Mouse (Mus musculus) forebrain, embryonic 14.5 days (tissue): ENCODE measurements around the gene Mex3d. TPM values are rescaled to one million over a fixed set of nuclear protein-coding genes. Genes with fewer than 3 reads are reported as not detected.

ENCODE experiments used
- ATAC-seq: fragments of 200-750 bp; cut with Nextera tagmentation; 2 replicates; pipeline ENCODE4 v1.8.0; 2017; ENCODE audit warnings: mild to moderate bottlenecking, moderate library complexity
- DNase-seq: peaks from one replicate; pipeline ENCODE4 v3.0.0-alpha.2; 2015; ENCODE audit warnings: low spot score
- H3K27ac ChIP-seq: fragments of 300-500 bp; sonication (generic); 2 replicates; pipeline ENCODE4 v1.5.1; 2014; ENCODE audit warnings: low read depth, mild to moderate bottlenecking, control low read depth, low read length, moderate library complexity
- H3K27me3 ChIP-seq: fragments of 300-500 bp; sonication (generic); replicated peaks from 2 replicates; pipeline ENCODE4 v1.6.1; 2014; ENCODE audit warnings: low read length, control low read depth, mixed read lengths; ENCODE audit not compliant: control insufficient read depth, insufficient read depth
- H3K36me3 ChIP-seq: fragments of 300-500 bp; sonication (generic); 2 replicates; pipeline ENCODE4 v1.6.1; 2014; ENCODE audit warnings: low read length, control low read depth; ENCODE audit not compliant: control insufficient read depth, insufficient read depth
- H3K4me1 ChIP-seq: fragments of 300-500 bp; sonication (generic); 2 replicates; pipeline ENCODE4 v1.6.1; 2014; ENCODE audit warnings: antibody characterized with exemption, low read length, control low read depth; ENCODE audit not compliant: control insufficient read depth, insufficient read depth
- H3K4me2 ChIP-seq: fragments of 300-500 bp; sonication (generic); 2 replicates; pipeline ENCODE4 v1.6.1; 2014; ENCODE audit warnings: mild to moderate bottlenecking, control low read depth, low read length
- H3K4me3 ChIP-seq: fragments of 300-500 bp; sonication (generic); 2 replicates; pipeline ENCODE4 v1.5.1; 2014; ENCODE audit warnings: low read depth, low read length, control low read depth
- H3K9ac ChIP-seq: fragments of 300-500 bp; sonication (generic); 2 replicates; pipeline ENCODE4 v1.6.1; 2014; ENCODE audit warnings: mild to moderate bottlenecking, low read length, control low read depth, moderate library complexity
- H3K9me3 ChIP-seq: fragments of 300-500 bp; sonication (generic); replicated peaks from 2 replicates; pipeline ENCODE4 v1.6.1; 2016; ENCODE audit warnings: low read length, control low read depth, mixed read lengths; ENCODE audit not compliant: control insufficient read depth
- WGBS: fragments of 180-500 bp; shearing (Covaris S2); extraction: QIAGEN DNeasy Blood & Tissue Kit; methylation state at CpG from one replicate; pipeline ENCODE4 v1.1.7; 2014; 5-methylcytosine and 5-hydroxymethylcytosine counted together
- microRNA-seq: library from miRNA; unstranded; fragments of <30 nt; microRNA quantifications from one replicate; pipeline ENCODE4, GENCODE M21; 2016
- polyA plus RNA-seq: library from polyadenylated mRNA; unstranded; fragments of >200 nt; fragmentation: Nextera tagmentation; extraction: Ambion mirVana; gene quantifications from 2 replicates; pipeline ENCODE4 v1.2.1, GENCODE M21; 2014

The Mex3d gene
- polyA plus RNA-seq, 1 experiment from 2014 or later, result 17.8 TPM

- Histone ChIP-seq H3K27me3 (peaks cover 59% of the 10 kb centered on the region), H3K9ac (no peak overlapping the region), H3K27ac (no peak overlapping the region), H3K36me3 (no peaks in the 10 kb centered on the region), H3K4me2 (no peak overlapping the region), H3K4me3 (no peak overlapping the region), H3K9me3 (no peaks in the 10 kb centered on the region), H3K4me1 (peaks cover 3% of the 10 kb centered on the region; the same call in 1 of the 2 replicates)
- ATAC-seq (no peak), DNase-seq (no peak)
- WGBS, result 14% methylated on average over 21 of the region's 21 CpGs
These were observed 46.4 kb downstream of the Mex3d start for GRCm38 (mm10) chr10:80341026-80341425.

- 0 out of 2 replicates have a peak, but pooled peaks have one; percentile 36 for ATAC-seq
- no peak overlapping the region for H3K4me2 ChIP-seq
- WGBS, result 22% methylated on average over 19 of the region's 19 CpGs
These were observed 47.3 kb downstream of the Mex3d start for GRCm38 (mm10) chr10:80339941-80340750.

GRCm38 (mm10) chr10:80336263-80336662 lies 51.2 kb downstream of the Mex3d start:
- DNase-seq, result no peak
- H3K4me3 ChIP-seq, result no peak overlapping the region
- H3K27ac ChIP-seq, result no peak overlapping the region
- H3K9me3 ChIP-seq, result no peaks in the 10 kb centered on the region
- H3K4me2 ChIP-seq, result no peak overlapping the region
- WGBS, result 91% methylated on average over 12 of the region's 12 CpGs
- H3K4me1 ChIP-seq, result no peaks in the 10 kb centered on the region
- H3K36me3 ChIP-seq, result no peaks in the 10 kb centered on the region
- H3K27me3 ChIP-seq, result peaks cover 14% of the 10 kb centered on the region
- no peak overlapping the region for H3K9ac ChIP-seq
- ATAC-seq, result no peak

More at GRCm38 (mm10) chr10:80339941-80340750, 47.3 kb downstream of the Mex3d start:
- Histone ChIP-seq H3K4me1 (peaks cover 3% of the 10 kb centered on the region; the same call in 1 of the 2 replicates), H3K9me3 (no peaks in the 10 kb centered on the region), H3K27me3 (peaks cover 51% of the 10 kb centered on the region), H3K36me3 (no peaks in the 10 kb centered on the region), H3K9ac (no peak overlapping the region), H3K4me3 (no peak overlapping the region), H3K27ac (no peak overlapping the region)
- peak; percentile 86 for DNase-seq

GRCm38 (mm10) chr10:80332525-80332989 lies 54.9 kb downstream of the Mex3d start:
- H3K27ac ChIP-seq, result no peak overlapping the region
- no peak overlapping the region for H3K9ac ChIP-seq
- no peak overlapping the region for H3K4me2 ChIP-seq
- H3K36me3 ChIP-seq, result no peaks in the 10 kb centered on the region
- DNase-seq (no peak), ATAC-seq (no peak)
- H3K4me1 ChIP-seq, result peaks cover 11% of the 10 kb centered on the region
- peaks cover 7% of the 10 kb centered on the region; the same call in 1 of the 2 replicates for H3K27me3 ChIP-seq
- no peaks in the 10 kb centered on the region for H3K9me3 ChIP-seq
- WGBS, result 81% methylated on average over 5 of the region's 5 CpGs
- H3K4me3 ChIP-seq, result no peak overlapping the region

- H3K4me3 ChIP-seq, result no peak overlapping the region
- H3K4me1 ChIP-seq, result peaks cover 11% of the 10 kb centered on the region
- ATAC-seq, result no peak
- H3K9me3 ChIP-seq, result no peaks in the 10 kb centered on the region
- no peak overlapping the region for H3K27ac ChIP-seq
- WGBS, result 83% methylated on average over 10 of the region's 10 CpGs
- H3K27me3 ChIP-seq, result peaks cover 7% of the 10 kb centered on the region; the same call in 1 of the 2 replicates
- H3K36me3 ChIP-seq, result no peaks in the 10 kb centered on the region
- DNase-seq, result no peak
- no peak overlapping the region for H3K9ac ChIP-seq
- H3K4me2 ChIP-seq, result no peak overlapping the region
These were observed 55.6 kb downstream of the Mex3d start for GRCm38 (mm10) chr10:80331636-80332524.

GRCm38 (mm10) chr10:80330888-80331287 lies 56.6 kb downstream of the Mex3d start:
- peaks cover 11% of the 10 kb centered on the region for H3K4me1 ChIP-seq
- no peak for ATAC-seq
- peaks cover 7% of the 10 kb centered on the region; the same call in 1 of the 2 replicates for H3K27me3 ChIP-seq
- no peak for DNase-seq
- no peak overlapping the region for H3K4me2 ChIP-seq
- 0 out of 2 replicates have a peak overlapping the region, but pooled peaks have one; percentile 46 for H3K9ac ChIP-seq
- H3K4me3 ChIP-seq, result no peak overlapping the region
- no peaks in the 10 kb centered on the region for H3K36me3 ChIP-seq
- H3K9me3 ChIP-seq, result no peaks in the 10 kb centered on the region
- 63% methylated on average over 2 of the region's 2 CpGs for WGBS
- H3K27ac ChIP-seq, result no peak overlapping the region

Small RNA genes within 50 kb of the gene (microRNA-seq; reads per million reads assigned to microRNA genes)
- gene Gm22721, result not detected

Other genes starting within 250 kb of the Mex3d start
- 412 and 467 TPM in 2 replicates for gene Atp5d, start 249.0 kb downstream of the Mex3d start, polyA plus RNA-seq
- 41.0 and 42.4 TPM in 2 replicates for gene Cbarp, start 246.8 kb downstream of the Mex3d start, polyA plus RNA-seq
- 67.0 and 73.6 TPM in 2 replicates for gene Midn, start 239.4 kb downstream of the Mex3d start, polyA plus RNA-seq
- 239 and 266 TPM in 2 replicates for gene Cirbp, start 221.7 kb downstream of the Mex3d start, polyA plus RNA-seq
- gene 1600002K03Rik, start 214.7 kb downstream of the Mex3d start, polyA plus RNA-seq, result 7.2 and 9.0 TPM in 2 replicates
- 14.5 and 20.6 TPM in 2 replicates for gene Efna2, start 208.2 kb downstream of the Mex3d start, polyA plus RNA-seq
- 39.6 and 42.4 TPM in 2 replicates for gene Mum1, start 161.2 kb downstream of the Mex3d start, polyA plus RNA-seq
- 269 and 351 TPM in 2 replicates for gene Ndufs7, start 138.5 kb downstream of the Mex3d start, polyA plus RNA-seq
- 18.7 and 21.0 TPM in 2 replicates for gene Gamt, start 126.6 kb downstream of the Mex3d start, polyA plus RNA-seq
- 44.5 and 46.0 TPM in 2 replicates for gene Dazap1, start 126.2 kb downstream of the Mex3d start, polyA plus RNA-seq
- gene Rps15, start 95.2 kb downstream of the Mex3d start, polyA plus RNA-seq, result 694 and 922 TPM in 2 replicates
- gene Apc2, start 91.7 kb downstream of the Mex3d start, polyA plus RNA-seq, result 154 and 213 TPM in 2 replicates
- 39.2 and 40.8 TPM in 2 replicates for gene 2310011J03Rik, start 67.1 kb downstream of the Mex3d start, polyA plus RNA-seq
- gene Pcsk4, start 58.2 kb downstream of the Mex3d start, polyA plus RNA-seq, result 1.6 and 2.4 TPM in 2 replicates
- 2.3 and 2.7 TPM in 2 replicates for gene Reep6, start 57.7 kb downstream of the Mex3d start, polyA plus RNA-seq
- 0.48 and 0.52 TPM in 2 replicates for gene Adamtsl5, start 39.2 kb downstream of the Mex3d start, polyA plus RNA-seq
- gene Plk5, start 31.2 kb downstream of the Mex3d start, polyA plus RNA-seq, result 1.2 and 1.9 TPM in 2 replicates
- 216 and 221 TPM in 2 replicates for gene Mbd3, start 11.9 kb upstream of the Mex3d start, polyA plus RNA-seq
- 628 and 893 TPM in 2 replicates for gene Uqcr11, start 19.2 kb upstream of the Mex3d start, polyA plus RNA-seq
- 64.4 and 73.5 TPM in 2 replicates for gene Tcf3, start 46.0 kb upstream of the Mex3d start, polyA plus RNA-seq
- gene Onecut3, start 107.2 kb upstream of the Mex3d start, polyA plus RNA-seq, result 0.28 and 0.34 TPM in 2 replicates
- 0.30 and 0.33 TPM in 2 replicates for gene Atp8b3, start 151.5 kb upstream of the Mex3d start, polyA plus RNA-seq
- 22.3 and 28.8 TPM in 2 replicates for gene Rexo1, start 173.9 kb upstream of the Mex3d start, polyA plus RNA-seq
- 6.2 and 6.6 TPM in 2 replicates for gene Klf16, start 189.7 kb upstream of the Mex3d start, polyA plus RNA-seq
- gene Abhd17a, start 202.7 kb upstream of the Mex3d start, polyA plus RNA-seq, result 118 and 126 TPM in 2 replicates
- gene Scamp4, start 215.2 kb upstream of the Mex3d start, polyA plus RNA-seq, result 57.7 and 61.9 TPM in 2 replicates
- 3.6 and 7.4 TPM in 2 replicates for gene Adat3, start 215.2 kb upstream of the Mex3d start, polyA plus RNA-seq
- 1.1 and 1.6 TPM in 2 replicates for gene Gm49322, start 218.4 kb upstream of the Mex3d start, polyA plus RNA-seq
- 35.9 and 49.2 TPM in 2 replicates for gene Csnk1g2, start 235.2 kb upstream of the Mex3d start, polyA plus RNA-seq